Mouse (Mus musculus) limb, embryonic 13.5 days (tissue): Measurements from ENCODE around the gene Slc9a9. TPM values are rescaled to one million over a fixed set of nuclear protein-coding genes. Genes with fewer than 3 reads are reported as not detected.
A peak's percentile ranks its signal among the peaks of the same experiment; 100 is the strongest.

Experiments
- ATAC-seq: fragments of 200-750 bp; cut with Nextera tagmentation; 2 replicates; pipeline ENCODE4 v1.8.0; 2017; ENCODE audit warnings: low read depth, moderate number of reproducible peaks, moderate TSS enrichment; ENCODE audit not compliant: low FRiP score
- H3K27ac ChIP-seq: fragments of 300-500 bp; sonication (generic); 2 replicates; pipeline ENCODE4 v1.5.1; 2015; ENCODE audit warnings: inconsistent platforms, mild to moderate bottlenecking, moderate library complexity
- H3K27me3 ChIP-seq: fragments of 300-500 bp; sonication (generic); 2 replicates; pipeline ENCODE4 v1.6.1; 2015; ENCODE audit warnings: mild to moderate bottlenecking, inconsistent platforms
- H3K36me3 ChIP-seq: fragments of 300-500 bp; sonication (generic); 2 replicates; pipeline ENCODE4 v1.6.1; 2015; ENCODE audit warnings: inconsistent platforms, mild to moderate bottlenecking, moderate library complexity
- H3K4me1 ChIP-seq: fragments of 300-500 bp; sonication (generic); 2 replicates; pipeline ENCODE4 v1.6.1; 2015; ENCODE audit warnings: inconsistent platforms
- H3K4me2 ChIP-seq: fragments of 300-500 bp; sonication (generic); replicated peaks from 2 replicates; pipeline ENCODE4 v1.6.1; 2015; ENCODE audit warnings: inconsistent platforms, mild to moderate bottlenecking, moderate library complexity
- H3K4me3 ChIP-seq: fragments of 300-500 bp; sonication (generic); 2 replicates; pipeline ENCODE4 v1.5.1; 2015; ENCODE audit warnings: moderate library complexity, mild to moderate bottlenecking, inconsistent platforms
- H3K9ac ChIP-seq: fragments of 300-500 bp; sonication (generic); 2 replicates; pipeline ENCODE4 v1.6.1; 2015; ENCODE audit warnings: mild to moderate bottlenecking, inconsistent platforms
- H3K9me3 ChIP-seq: fragments of 300-500 bp; sonication (generic); 2 replicates; pipeline ENCODE4 v1.6.1; 2016; ENCODE audit warnings: inconsistent platforms
- WGBS: fragments of 180-500 bp; shearing (Covaris S2); methylation state at CpG from one replicate; pipeline ENCODE4 v1.1.7; 2015; 5-methylcytosine and 5-hydroxymethylcytosine counted together
- polyA plus RNA-seq: library from polyadenylated mRNA; unstranded; fragments of >200 nt; fragmentation: Nextera tagmentation; extraction: Ambion mirVana; gene quantifications from 2 replicates; pipeline ENCODE4 v1.2.1, GENCODE M21; 2015

Slc9a9 gene
- polyA plus RNA-seq, 1 experiment from 2014 or later = 3.6 TPM

DNA sequence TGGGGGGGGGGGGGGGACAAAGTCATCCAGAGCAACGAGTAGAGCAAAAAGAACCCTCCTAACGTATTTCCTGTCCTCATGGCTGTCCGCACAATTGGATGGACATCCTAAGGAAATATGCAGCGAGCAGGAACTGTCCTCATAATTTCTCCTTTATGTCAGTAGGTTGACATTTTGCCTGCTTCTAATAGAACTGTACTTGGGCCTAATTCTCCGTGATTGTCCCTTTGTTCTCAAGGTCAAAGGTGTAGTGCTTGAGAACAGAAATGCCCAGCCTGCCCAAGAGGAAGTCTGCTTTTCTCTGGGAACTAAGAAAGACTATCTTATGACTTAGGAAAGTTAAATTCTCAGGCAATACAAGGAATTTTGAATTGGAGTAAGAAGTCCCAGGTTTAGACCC is 514.7 kb downstream of the Slc9a9 start:
- H3K4me1 ChIP-seq = peaks cover 66% of the 10 kb centered on the region

DNA sequence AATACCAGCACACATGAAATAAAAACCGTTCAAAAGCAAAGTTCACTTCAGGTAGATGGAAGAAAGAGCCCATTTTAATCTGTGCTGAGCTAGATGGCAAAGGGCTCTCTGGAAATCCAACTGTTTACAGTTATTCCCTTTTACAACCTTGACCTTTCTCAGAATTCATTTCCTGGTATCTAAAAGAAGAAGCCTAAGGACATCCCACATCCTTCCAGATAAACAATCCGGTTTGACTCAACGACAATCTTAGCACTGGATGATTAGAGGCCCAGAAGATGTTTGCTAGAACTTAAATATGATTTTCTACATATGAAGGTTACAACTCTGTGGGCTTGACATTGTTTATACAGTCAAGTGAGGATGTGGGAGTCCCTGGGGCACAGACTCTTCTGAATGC is 516.1 kb downstream of the Slc9a9 start:
- peak overlapping the region; percentile 77 for H3K27ac ChIP-seq
- ATAC-seq = no peak
- peaks cover 55% of the 10 kb centered on the region for H3K4me1 ChIP-seq
- H3K4me2 ChIP-seq = peak overlapping the region; percentile 49; the same call in 1 of the 2 replicates
- H3K9me3 ChIP-seq = no peaks in the 10 kb centered on the region
- H3K4me3 ChIP-seq = no peak overlapping the region
- H3K9ac ChIP-seq = no peak overlapping the region
- H3K36me3 ChIP-seq = no peaks in the 10 kb centered on the region
- WGBS = 72% methylated on average over 3 of the region's 3 CpGs
- H3K27me3 ChIP-seq = peaks cover 2% of the 10 kb centered on the region; the same call in 1 of the 2 replicates

More for the DNA sequence above, 514.7 kb downstream of the Slc9a9 start:
- no peak for ATAC-seq
- peaks cover 2% of the 10 kb centered on the region; the same call in 1 of the 2 replicates for H3K27me3 ChIP-seq
- H3K4me3 ChIP-seq = no peak overlapping the region
- no peaks in the 10 kb centered on the region for H3K9me3 ChIP-seq
- H3K9ac ChIP-seq = no peak overlapping the region
- WGBS = 79% methylated on average over 5 of the region's 5 CpGs
- no peaks in the 10 kb centered on the region for H3K36me3 ChIP-seq
- H3K4me2 ChIP-seq = no peak overlapping the region
- H3K27ac ChIP-seq = no peak overlapping the region

DNA sequence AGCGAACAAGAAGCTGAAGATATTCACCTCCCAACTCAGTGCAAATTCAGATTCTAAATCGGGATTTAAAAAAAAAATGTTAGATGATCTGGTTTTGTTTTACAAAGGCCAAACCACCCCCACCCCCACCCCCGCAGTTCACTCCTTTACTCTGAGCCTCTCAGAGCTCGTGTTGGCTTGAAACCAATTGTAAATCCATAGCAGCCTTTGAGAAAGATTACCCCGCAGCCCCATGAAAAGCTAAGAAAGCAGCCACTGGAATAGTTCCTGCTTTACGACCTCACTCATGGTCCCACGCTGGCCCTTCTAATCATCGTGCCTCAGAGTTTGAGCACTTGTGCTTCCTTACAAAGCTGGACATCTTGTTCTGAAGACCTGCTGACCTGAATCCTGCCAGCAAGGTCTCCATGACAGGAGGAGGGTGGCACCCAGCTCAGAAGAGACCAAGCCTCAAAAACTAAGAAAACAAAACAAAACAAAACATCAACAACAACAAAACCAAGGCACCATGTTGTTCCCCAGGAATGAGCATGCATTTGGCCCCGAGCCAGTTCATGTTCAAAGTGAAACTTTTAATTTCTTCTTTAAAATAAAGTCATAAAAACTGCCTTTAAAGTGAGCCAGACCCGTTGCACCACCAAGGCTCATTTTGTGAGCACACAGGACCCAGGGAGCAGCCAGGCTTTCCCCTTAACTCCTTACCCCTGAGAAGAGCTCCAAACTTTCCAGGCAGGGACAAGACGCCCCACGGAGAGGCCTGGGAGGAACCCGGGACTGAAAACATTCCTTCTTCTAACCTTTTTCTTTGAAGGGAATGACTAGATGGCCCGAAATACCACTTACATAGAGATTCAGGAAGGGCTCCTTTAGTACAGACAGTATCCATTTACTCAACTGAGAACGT is 516.9 kb downstream of the Slc9a9 start:
- H3K4me2 ChIP-seq = peak overlapping the region; percentile 49
- H3K4me1 ChIP-seq = peaks cover 47% of the 10 kb centered on the region
- ATAC-seq = peak; percentile 78
- peaks cover 2% of the 10 kb centered on the region; the same call in 1 of the 2 replicates for H3K27me3 ChIP-seq
- no peak overlapping the region for H3K9ac ChIP-seq
- 22% methylated on average over 15 of the region's 15 CpGs for WGBS
- no peak overlapping the region; the same call in 1 of the 2 replicates for H3K4me3 ChIP-seq
- no peaks in the 10 kb centered on the region for H3K9me3 ChIP-seq
- no peaks in the 10 kb centered on the region for H3K36me3 ChIP-seq
- peak overlapping the region; percentile 77 for H3K27ac ChIP-seq

GRCm38 (mm10) chr9:95188362-95189217 is 518.9 kb downstream of the Slc9a9 start:
- H3K9ac ChIP-seq = no peak overlapping the region
- H3K4me1 ChIP-seq = peaks cover 47% of the 10 kb centered on the region
- H3K4me2 ChIP-seq = no peak overlapping the region
- no peaks in the 10 kb centered on the region for H3K36me3 ChIP-seq
- no peaks in the 10 kb centered on the region for H3K9me3 ChIP-seq
- no peaks in the 10 kb centered on the region for H3K27me3 ChIP-seq
- ATAC-seq = peak; percentile 66
- 47% methylated on average over 8 of the region's 8 CpGs for WGBS
- no peak overlapping the region for H3K4me3 ChIP-seq
- H3K27ac ChIP-seq = peak overlapping the region; percentile 77; the same call in 1 of the 2 replicates

- ATAC-seq = no peak
- Histone ChIP-seq H3K4me1 (peaks cover 53% of the 10 kb centered on the region), H3K4me3 (no peak overlapping the region), H3K27me3 (no peaks in the 10 kb centered on the region), H3K4me2 (no peak overlapping the region), H3K9ac (no peak overlapping the region), H3K27ac (no peak overlapping the region), H3K9me3 (no peaks in the 10 kb centered on the region), H3K36me3 (no peaks in the 10 kb centered on the region)
- WGBS = 81% methylated on average over 4 of the region's 4 CpGs
These were observed 519.5 kb downstream of the Slc9a9 start for GRCm38 (mm10) chr9:95189218-95189605.

- ATAC-seq = no peak
- no peak overlapping the region for H3K9ac ChIP-seq
- no peak overlapping the region for H3K4me3 ChIP-seq
- H3K27ac ChIP-seq = no peak overlapping the region
- no peaks in the 10 kb centered on the region for H3K27me3 ChIP-seq
- H3K4me1 ChIP-seq = peaks cover 52% of the 10 kb centered on the region
- no peak overlapping the region for H3K4me2 ChIP-seq
- no peaks in the 10 kb centered on the region for H3K9me3 ChIP-seq
- no peaks in the 10 kb centered on the region for H3K36me3 ChIP-seq
- 47% methylated on average over 6 of the region's 6 CpGs for WGBS
These were observed 521.7 kb downstream of the Slc9a9 start for GRCm38 (mm10) chr9:95191442-95191841.

DNA sequence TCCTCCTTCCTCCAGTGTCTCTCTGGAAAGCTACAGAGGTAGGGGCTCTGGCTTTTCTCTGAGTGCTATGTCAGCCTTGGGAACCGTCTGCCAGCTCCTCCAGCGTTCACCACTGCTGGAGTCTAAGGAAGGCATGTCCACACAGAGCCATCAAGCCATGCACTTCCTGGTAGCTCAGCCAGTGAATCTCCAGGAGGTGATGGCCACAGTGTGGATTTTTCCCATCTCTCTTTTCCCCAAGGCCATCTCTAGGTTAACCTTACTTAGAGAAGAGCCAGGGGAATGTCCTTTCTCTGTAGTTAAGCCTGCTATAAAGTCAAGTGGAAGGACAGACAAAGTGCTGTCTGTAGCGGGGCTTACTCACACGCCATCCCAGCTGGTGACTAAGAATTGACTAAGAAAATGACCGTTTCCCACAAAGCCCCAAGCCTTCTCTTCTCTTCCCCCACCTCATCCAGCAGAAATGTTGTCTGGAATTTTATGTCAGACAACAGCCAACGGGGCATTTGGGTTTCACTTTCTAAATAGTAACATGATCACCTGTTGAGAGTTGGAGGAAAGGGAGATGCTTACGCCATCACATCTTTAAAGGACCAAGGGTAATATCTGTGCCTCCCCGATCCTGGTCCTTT is 523.3 kb downstream of the Slc9a9 start:
- no peak overlapping the region for H3K4me2 ChIP-seq
- 64% methylated on average over 8 of the region's 8 CpGs for WGBS
- H3K9me3 ChIP-seq = no peaks in the 10 kb centered on the region
- peaks cover 37% of the 10 kb centered on the region for H3K4me1 ChIP-seq
- no peaks in the 10 kb centered on the region for H3K36me3 ChIP-seq
- no peak overlapping the region for H3K27ac ChIP-seq
- no peak for ATAC-seq
- no peak overlapping the region for H3K4me3 ChIP-seq
- H3K9ac ChIP-seq = no peak overlapping the region
- no peaks in the 10 kb centered on the region for H3K27me3 ChIP-seq

- no peak for ATAC-seq
- Histone ChIP-seq H3K36me3 (no peaks in the 10 kb centered on the region), H3K4me3 (no peak overlapping the region), H3K27ac (no peak overlapping the region), H3K4me1 (peaks cover 30% of the 10 kb centered on the region), H3K4me2 (no peak overlapping the region), H3K9ac (no peak overlapping the region), H3K9me3 (no peaks in the 10 kb centered on the region), H3K27me3 (no peaks in the 10 kb centered on the region)
- WGBS = 75% methylated on average over 3 of the region's 3 CpGs
These were observed 524.0 kb downstream of the Slc9a9 start for GRCm38 (mm10) chr9:95193672-95194071.

GRCm38 (mm10) chr9:95194158-95194557 is 524.4 kb downstream of the Slc9a9 start:
- no peak overlapping the region for H3K9ac ChIP-seq
- WGBS = 66% methylated on average over 5 of the region's 5 CpGs
- no peak for ATAC-seq
- H3K9me3 ChIP-seq = no peaks in the 10 kb centered on the region
- H3K4me1 ChIP-seq = peaks cover 25% of the 10 kb centered on the region
- H3K4me2 ChIP-seq = no peak overlapping the region
- no peak overlapping the region for H3K27ac ChIP-seq
- no peak overlapping the region for H3K4me3 ChIP-seq
- H3K36me3 ChIP-seq = no peaks in the 10 kb centered on the region
- no peaks in the 10 kb centered on the region for H3K27me3 ChIP-seq

- no peak for ATAC-seq
- Histone ChIP-seq H3K36me3 (no peaks in the 10 kb centered on the region), H3K4me3 (no peak overlapping the region), H3K9me3 (no peaks in the 10 kb centered on the region), H3K4me1 (no peaks in the 10 kb centered on the region), H3K9ac (no peak overlapping the region), H3K27me3 (no peaks in the 10 kb centered on the region), H3K4me2 (no peak overlapping the region), H3K27ac (no peak overlapping the region)
- 83% methylated on average over 7 of the region's 7 CpGs for WGBS
These were observed 538.0 kb downstream of the Slc9a9 start for GRCm38 (mm10) chr9:95207661-95208060.

- Histone ChIP-seq H3K9me3 (no peaks in the 10 kb centered on the region), H3K27ac (no peak overlapping the region), H3K4me1 (no peaks in the 10 kb centered on the region), H3K9ac (no peak overlapping the region), H3K4me2 (no peak overlapping the region), H3K27me3 (no peaks in the 10 kb centered on the region), H3K4me3 (no peak overlapping the region), H3K36me3 (no peaks in the 10 kb centered on the region)
- 88% methylated on average over 4 of the region's 4 CpGs for WGBS
- ATAC-seq = no peak
These were observed 539.0 kb downstream of the Slc9a9 start for GRCm38 (mm10) chr9:95208681-95209080.

DNA sequence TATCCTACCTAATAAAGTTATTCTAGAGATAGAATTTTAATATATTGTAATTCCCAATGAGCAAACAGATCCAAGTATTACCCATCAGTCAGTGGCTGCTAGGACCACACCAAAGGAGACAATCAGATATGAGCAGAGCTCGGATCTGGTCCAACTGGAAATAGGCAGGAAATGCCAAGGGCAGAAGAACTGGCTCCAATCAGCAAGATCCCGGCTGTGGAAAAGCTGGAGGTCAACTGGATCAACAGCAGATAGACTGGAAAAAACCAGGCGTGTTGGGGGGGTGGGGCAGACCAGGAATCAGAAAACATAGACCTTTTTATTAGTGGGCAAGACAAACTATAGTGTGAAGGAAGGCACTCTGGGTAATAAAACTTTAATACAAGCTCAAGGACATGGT is 550.3 kb downstream of the Slc9a9 start:
- WGBS = 59% methylated on average over 3 of the region's 3 CpGs
- no peaks in the 10 kb centered on the region for H3K36me3 ChIP-seq

More for the DNA sequence above, 550.3 kb downstream of the Slc9a9 start:
- Histone ChIP-seq H3K4me1 (no peaks in the 10 kb centered on the region), H3K4me2 (no peak overlapping the region), H3K9me3 (no peaks in the 10 kb centered on the region), H3K4me3 (no peak overlapping the region), H3K27ac (no peak overlapping the region), H3K27me3 (no peaks in the 10 kb centered on the region), H3K9ac (no peak overlapping the region)
- ATAC-seq = no peak
